Mouse (Mus musculus) CD4-positive naive resting alpha-beta T cell, adult 76 days (primary cell): ENCODE results near the gene Defb28. TPM values are rescaled to one million over a fixed set of nuclear protein-coding genes. Genes with fewer than 3 reads are reported as not detected.

Experiments used
- total RNA-seq: library from RNA; stranded (reverse); gene quantifications from one replicate; pipeline ENCODE4 v1.2.4, GENCODE M21; 2023

Gene Defb28
- total RNA-seq = not detected

DNA sequence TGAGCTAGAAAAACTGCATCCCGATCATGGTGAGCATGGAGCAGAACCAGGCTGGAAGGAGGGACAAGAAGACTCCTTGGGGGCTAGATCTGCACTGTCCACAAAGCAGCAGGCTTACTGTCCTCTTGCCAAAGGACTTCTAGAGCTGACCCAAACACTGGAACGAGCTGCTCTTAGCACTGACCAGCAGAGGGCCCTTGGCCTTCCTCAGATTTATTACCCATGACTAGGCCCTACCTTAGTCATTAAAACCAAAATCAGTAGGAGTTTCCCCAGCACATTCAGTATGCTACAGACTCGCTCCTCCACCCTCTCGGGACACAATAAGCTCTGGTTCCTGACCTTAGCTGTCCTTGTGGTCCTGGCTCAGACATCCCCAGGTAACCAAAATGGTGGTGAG lies at the start of gene Defb28:
Gene Defb28, plus strand, starts transcription at position 275 of the 400 bp plus-strand sequence.

DNA sequence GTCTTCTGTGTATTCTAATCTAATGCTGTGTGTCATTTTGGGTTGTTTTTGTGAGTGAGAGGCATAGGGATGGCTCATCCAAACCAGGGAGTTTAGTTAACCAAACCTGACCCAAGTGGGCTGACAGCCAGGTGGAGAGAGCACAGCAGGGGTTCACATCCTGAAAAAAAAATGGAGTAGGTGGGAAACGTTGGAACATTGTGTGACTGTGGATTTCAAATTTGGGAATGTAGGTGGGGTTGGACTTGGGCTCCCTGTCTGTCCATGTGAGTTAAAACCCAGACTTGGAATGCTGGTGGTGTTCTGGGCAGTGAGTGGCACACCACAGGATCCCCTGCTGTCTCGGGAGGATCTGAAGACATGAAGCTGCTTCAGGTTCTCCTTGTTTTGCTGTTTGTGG lies 41.3 kb upstream of the Defb28 start, which contains the start of gene Defb20:
Gene Defb20, plus strand, starts transcription at position 301 of the 400 bp plus-strand sequence.

DNA sequence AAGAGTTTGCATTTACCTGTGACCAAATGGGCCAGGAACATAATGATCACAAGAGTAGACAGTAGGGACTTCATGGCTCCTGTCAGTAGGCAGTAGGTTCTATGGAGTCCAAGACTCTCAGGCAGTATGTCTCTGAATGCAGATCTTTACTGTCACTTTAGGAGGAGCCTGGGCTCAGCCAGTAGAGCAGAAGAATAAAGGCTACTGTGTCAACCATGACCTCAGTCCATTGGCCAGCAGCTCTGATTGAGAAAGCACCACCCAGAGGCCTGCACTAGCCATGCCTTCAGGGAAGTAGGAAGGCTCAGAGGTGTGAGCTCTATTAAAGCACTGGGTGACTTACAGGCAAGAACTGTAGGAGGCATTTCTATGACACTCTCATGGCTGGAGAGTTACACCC lies 28.0 kb upstream of the Defb28 start, which contains the start of gene Defb22:
Gene Defb22, minus strand, starts transcription at position 101 of the 400 bp plus-strand sequence.

DNA sequence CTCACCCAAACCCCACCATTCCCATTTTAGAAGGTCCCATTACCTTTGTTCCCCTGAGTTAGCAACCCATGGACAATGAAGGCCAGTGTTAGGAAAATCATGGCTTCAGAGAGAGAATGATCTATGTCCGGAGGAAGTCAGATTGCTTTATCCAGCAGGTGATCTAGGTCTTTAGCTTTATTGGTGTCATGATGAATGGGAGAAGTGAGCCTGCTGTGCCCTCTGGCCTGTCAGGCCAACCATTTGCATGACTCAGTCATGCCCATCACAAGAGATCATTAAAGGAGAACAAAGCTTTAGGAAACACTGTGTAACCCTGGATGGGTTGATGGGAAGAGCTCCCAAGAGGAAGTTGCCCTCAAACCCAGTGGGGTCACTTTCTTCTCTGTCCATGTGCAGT lies 6.5 kb upstream of the Defb28 start, which contains the start of gene Defb26:
Gene Defb26, minus strand, starts transcription at position 101 of the 400 bp plus-strand sequence.

DNA sequence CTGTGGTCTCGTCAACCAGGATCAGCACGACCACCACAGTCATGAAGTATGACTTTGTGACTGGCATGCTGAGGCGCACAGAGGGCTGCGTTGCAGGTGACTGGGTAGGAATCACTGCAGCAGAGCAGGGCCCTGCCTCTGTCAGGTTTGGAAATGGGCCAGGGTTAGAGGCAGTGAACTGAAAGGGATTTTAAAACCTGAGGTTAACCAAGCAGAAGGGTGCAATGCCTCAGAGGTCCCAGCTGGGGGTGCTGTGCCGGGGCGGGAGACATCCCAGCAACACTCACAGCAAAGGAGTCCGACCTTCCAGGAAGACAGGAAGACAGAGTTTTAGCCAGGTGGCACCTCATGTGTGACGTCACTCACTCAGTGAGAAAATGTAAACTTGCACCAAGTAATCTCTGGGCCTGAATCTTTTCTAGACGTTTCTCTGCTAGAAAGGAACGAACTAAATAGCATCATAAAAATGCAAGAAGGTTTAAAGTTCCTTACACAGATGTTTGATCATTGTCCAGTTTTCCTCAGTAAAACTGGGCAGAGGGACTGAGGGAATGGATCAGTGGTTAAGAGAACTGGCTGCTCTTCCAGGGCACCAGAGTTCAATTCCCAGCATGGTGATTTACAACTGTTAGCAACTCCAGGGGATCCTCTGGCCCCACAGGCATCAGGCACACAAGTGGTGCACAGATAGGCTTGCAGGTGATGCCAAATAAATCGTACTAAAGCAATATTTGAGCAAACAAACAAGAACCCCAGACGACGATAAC lies 22.1 kb downstream of the Defb28 start, which contains the start of gene Defb29:
Gene Defb29, minus strand, starts transcription at position 155 of the 767 bp plus-strand sequence.

DNA sequence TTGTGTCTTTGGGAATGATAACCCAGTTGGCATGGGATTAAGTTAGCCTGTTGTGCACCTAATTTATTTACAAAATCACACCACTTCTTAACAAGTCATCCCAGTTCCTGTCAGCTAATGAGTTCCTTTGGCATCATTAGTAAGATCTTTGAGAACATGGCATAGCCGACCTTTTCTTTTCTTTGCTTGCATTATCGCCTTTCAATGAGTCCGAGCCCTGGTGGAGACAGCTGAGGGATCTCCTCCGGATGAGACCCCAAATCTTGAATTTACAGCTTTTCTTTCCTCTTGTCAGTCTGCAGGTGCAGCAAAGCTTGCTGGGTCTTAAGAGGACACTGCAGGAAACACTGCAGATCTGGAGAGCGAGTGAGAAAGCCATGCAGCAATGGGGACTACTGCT lies 51.0 kb downstream of the Defb28 start, which contains the start of gene Gm17416:
Gene Gm17416, plus strand, starts transcription at position 301 of the 400 bp plus-strand sequence.

Other genes with a start within 250 kb of the Defb28 start
- 56.9 TPM for gene Tbc1d20, start 224.4 kb upstream of the Defb28 start, total RNA-seq
- gene Rbck1, start 185.6 kb upstream of the Defb28 start, total RNA-seq = 231 TPM
- gene Trib3, start 174.2 kb upstream of the Defb28 start, total RNA-seq = 20.1 TPM
- gene Nrsn2, start 141.6 kb upstream of the Defb28 start, total RNA-seq = not detected
- 0.56 TPM for gene Sox12, start 120.2 kb upstream of the Defb28 start, total RNA-seq
- 1.4 TPM for gene Zcchc3, start 103.2 kb upstream of the Defb28 start, total RNA-seq
- gene 6820408C15Rik, start 102.7 kb upstream of the Defb28 start, total RNA-seq = not detected
- gene Defb23, start 53.6 kb upstream of the Defb28 start, total RNA-seq = not detected
- not detected for gene Defb20, start 41.2 kb upstream of the Defb28 start, total RNA-seq
- not detected for gene Defb22, start 28.1 kb upstream of the Defb28 start, total RNA-seq
- gene Defb26, start 6.6 kb upstream of the Defb28 start, total RNA-seq = not detected
- not detected for gene Defb29, start 21.8 kb downstream of the Defb28 start, total RNA-seq
- gene Gm17416, start 51.1 kb downstream of the Defb28 start, total RNA-seq = not detected
- not detected for gene Defb21, start 54.5 kb downstream of the Defb28 start, total RNA-seq
- not detected for gene Defb19, start 62.1 kb downstream of the Defb28 start, total RNA-seq
- gene Defb45, start 81.1 kb downstream of the Defb28 start, total RNA-seq = not detected
- not detected for gene Defb36, start 86.1 kb downstream of the Defb28 start, total RNA-seq
- gene Defb25, start 104.8 kb downstream of the Defb28 start, total RNA-seq = not detected
- gene Rem1, start 108.7 kb downstream of the Defb28 start, total RNA-seq = 0.35 TPM
- 137 TPM for gene H13, start 151.2 kb downstream of the Defb28 start, total RNA-seq
- gene Mcts2, start 168.8 kb downstream of the Defb28 start, total RNA-seq = 24.8 TPM
- 2.6 TPM for gene Id1, start 218.0 kb downstream of the Defb28 start, total RNA-seq
- gene Cox4i2, start 235.9 kb downstream of the Defb28 start, total RNA-seq = not detected